Mouse (Mus musculus) T-helper 1 cell (primary cell): Measurements from ENCODE around the gene Mertk.

ENCODE experiments used
- in situ Hi-C: fragments of 300-600 bp; cut with MboI, MseI; formaldehyde crosslinking; loops from one replicate; pipeline ENCODE4 v1.15.1; 2025; ENCODE audit warnings: high pct_unique_total_duplicates

Gene Mertk

GRCm38 (mm10) chr2:128722106-128722710 is 23.5 kb downstream of the Mertk start:
- in situ Hi-C loops: no loop called here

GRCm38 (mm10) chr2:128726067-128726466 is 27.3 kb downstream of the Mertk start:
- in situ Hi-C loops: loop anchor here (25.0 kb wide), 1 partner anchor 1339 kb away; no protein-coding TSS in a partner anchor

GRCm38 (mm10) chr2:128726626-128727025 is 27.9 kb downstream of the Mertk start:
- in situ Hi-C loops: loop anchor here (25.0 kb wide), 1 partner anchor 1339 kb away; no protein-coding TSS in a partner anchor

- in situ Hi-C loops: loop anchor here (25.0 kb wide), 1 partner anchor 1340 kb away; no protein-coding TSS in a partner anchor
Observed at GRCm38 (mm10) chr2:128727552-128727951, 28.8 kb downstream of the Mertk start.

GRCm38 (mm10) chr2:128728066-128728465 is 29.3 kb downstream of the Mertk start:
- in situ Hi-C loops: loop anchor here (25.0 kb wide), 1 partner anchor 1341 kb away; no protein-coding TSS in a partner anchor

GRCm38 (mm10) chr2:128729141-128729540 is 30.4 kb downstream of the Mertk start:
- in situ Hi-C loops: loop anchor here (25.0 kb wide), 1 partner anchor 1342 kb away; no protein-coding TSS in a partner anchor

- in situ Hi-C loops: loop anchor here (25.0 kb wide), 1 partner anchor 1344 kb away; no protein-coding TSS in a partner anchor
Observed at GRCm38 (mm10) chr2:128731514-128731913, 32.8 kb downstream of the Mertk start.

GRCm38 (mm10) chr2:128731951-128732350 is 33.2 kb downstream of the Mertk start:
- in situ Hi-C loops: loop anchor here (25.0 kb wide), 1 partner anchor 1345 kb away; no protein-coding TSS in a partner anchor

- in situ Hi-C loops: loop anchor here (25.0 kb wide), 1 partner anchor 1348 kb away; no protein-coding TSS in a partner anchor
Observed at GRCm38 (mm10) chr2:128735089-128735488, 36.3 kb downstream of the Mertk start.

- in situ Hi-C loops: loop anchor here (25.0 kb wide), 1 partner anchor 1350 kb away; no protein-coding TSS in a partner anchor
Observed at GRCm38 (mm10) chr2:128737051-128737450, 38.3 kb downstream of the Mertk start.

GRCm38 (mm10) chr2:128737796-128738195 is 39.0 kb downstream of the Mertk start:
- in situ Hi-C loops: loop anchor here (25.0 kb wide), 1 partner anchor 1350 kb away; no protein-coding TSS in a partner anchor

GRCm38 (mm10) chr2:128738725-128739258 is 40.0 kb downstream of the Mertk start:
- in situ Hi-C loops: loop anchor here (25.0 kb wide), 1 partner anchor 1351 kb away; no protein-coding TSS in a partner anchor

- in situ Hi-C loops: loop anchor here (25.0 kb wide), 1 partner anchor 1359 kb away; no protein-coding TSS in a partner anchor
Observed at GRCm38 (mm10) chr2:128745879-128746620, 47.3 kb downstream of the Mertk start.

GRCm38 (mm10) chr2:128746621-128747151 is 47.9 kb downstream of the Mertk start:
- in situ Hi-C loops: loop anchor here (25.0 kb wide), 1 partner anchor 1359 kb away; no protein-coding TSS in a partner anchor

GRCm38 (mm10) chr2:128747433-128748028 is 48.8 kb downstream of the Mertk start:
- in situ Hi-C loops: loop anchor here (25.0 kb wide), 1 partner anchor 1360 kb away; no protein-coding TSS in a partner anchor

GRCm38 (mm10) chr2:128748171-128748570 is 49.4 kb downstream of the Mertk start:
- in situ Hi-C loops: loop anchor here (25.0 kb wide), 1 partner anchor 1361 kb away; no protein-coding TSS in a partner anchor

GRCm38 (mm10) chr2:128751030-128751429 is 52.3 kb downstream of the Mertk start:
- in situ Hi-C loops: no loop called here

- in situ Hi-C loops: no loop called here
Observed at GRCm38 (mm10) chr2:128753295-128753873, 54.6 kb downstream of the Mertk start.

GRCm38 (mm10) chr2:128755149-128755691 is 56.5 kb downstream of the Mertk start:
- in situ Hi-C loops: no loop called here

- in situ Hi-C loops: no loop called here
Observed at GRCm38 (mm10) chr2:128758724-128759340, 60.1 kb downstream of the Mertk start.
